Mouse (Mus musculus) brain, embryonic 14.5 days (tissue): ENCODE measurements at regions not wholly inside any gene's neighbourhood (a gene's known extent, or its start where the extent isn't known, plus 50 kb on each side); places are given as distances from the start of the nearest gene placed in this dataset.

Experiments used
- CTCF ChIP-seq: fragments of 200-500 bp; IDR thresholded peaks from 2 replicates; pipeline ENCODE4 v1.5.1; 2012; ENCODE audit warnings: inconsistent platforms, mild to moderate bottlenecking, moderate library complexity, borderline replicate concordance; ENCODE audit not compliant: insufficient read depth, insufficient read length; ENCODE audit errors: extremely low read depth
- POLR2A ChIP-seq: fragments of 200-500 bp; IDR thresholded peaks from 2 replicates; pipeline ENCODE4 v1.6.1; 2012; ENCODE audit warnings: mild to moderate bottlenecking, inconsistent platforms, borderline replicate concordance; ENCODE audit not compliant: poor library complexity, insufficient read depth, insufficient read length, severe bottlenecking; ENCODE audit errors: extremely low read depth

DNA sequence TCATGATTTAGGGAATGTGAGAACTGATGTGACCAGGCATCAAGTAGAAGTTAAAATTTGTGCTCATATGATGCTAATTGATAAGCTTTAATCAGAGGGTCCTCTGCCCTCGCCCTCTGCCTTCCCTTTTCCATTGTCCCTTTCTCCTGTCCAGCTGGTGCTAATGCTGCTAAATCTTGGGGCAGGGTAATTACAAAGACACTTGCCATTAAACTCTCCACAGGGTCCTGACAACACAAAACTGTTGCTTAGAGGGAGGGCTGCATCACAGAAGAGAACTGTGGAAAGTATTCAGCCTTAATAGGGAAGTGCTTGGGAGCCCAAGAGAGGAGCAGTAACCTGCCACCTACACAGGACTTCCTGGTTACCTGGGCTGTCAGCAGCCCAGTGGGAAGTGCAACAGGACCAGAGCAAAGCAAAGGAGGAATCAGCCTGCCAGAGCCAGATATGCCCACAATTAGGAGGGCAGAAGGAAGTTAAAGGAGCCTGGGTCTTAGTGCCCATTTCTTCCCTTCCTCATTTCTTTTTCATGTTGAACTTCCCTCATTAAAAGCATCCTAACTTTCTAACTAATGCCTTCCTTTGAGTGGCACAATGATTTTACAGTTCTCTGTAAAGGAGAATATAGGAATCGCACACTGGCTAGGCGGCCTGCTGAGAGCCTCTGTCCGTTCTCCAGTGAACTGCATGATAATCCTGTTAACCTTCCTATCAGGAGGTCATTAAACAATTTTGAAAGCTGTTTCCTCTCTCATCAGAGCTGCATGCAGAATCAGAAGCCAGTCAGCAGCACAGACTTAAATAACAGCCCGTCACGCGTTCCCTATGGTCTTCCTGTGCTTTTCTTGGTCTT, 372.5 kb upstream of the Mef2c start:
- no peak for TF ChIP-seq CTCF
- no peak for TF ChIP-seq POLR2A
